Mouse (Mus musculus): ENCODE data around the gene Ankrd33b. TPM values are rescaled to one million over a fixed set of nuclear protein-coding genes. Genes with fewer than 3 reads are reported as not detected.

The Ankrd33b gene
- polyA plus RNA-seq, 1 experiment = 4.0 TPM

- TF ChIP-seq CTCF (IDR thresholded peaks at IDR 0.05; ENCODE audit: borderline replicate concordance, insufficient read depth, low read depth, low read length) (no peak), POLR2A (IDR thresholded peaks at IDR 0.05; ENCODE audit: borderline replicate concordance, insufficient read depth, low read length) (no peak)
- 53% methylated on average over 14 of the region's 14 CpGs for WGBS
- Histone ChIP-seq H3K4me3 (replicated peaks; ENCODE audit: insufficient read depth, low read depth, low read length) (no peak overlapping the region), H3K27me3 (ENCODE audit: control insufficient read depth, insufficient read depth, low read length) (no peaks in the 10 kb centered on the region), H3K4me1 (ENCODE audit: control insufficient read depth, insufficient read depth, low read length) (no peaks in the 10 kb centered on the region), H3K27ac (ENCODE audit: insufficient read depth, low read length) (no peak overlapping the region)
- no peak for DNase-seq
Observed at GRCm38 (mm10) chr15:31337192-31337741, 30.3 kb downstream of the Ankrd33b start.

- H3K27ac ChIP-seq (ENCODE audit: insufficient read depth, low read length) = no peak overlapping the region
- DNase-seq = no peak
- WGBS = 71% methylated on average over 4 of the region's 4 CpGs
- no peaks in the 10 kb centered on the region for H3K4me1 ChIP-seq (ENCODE audit: control insufficient read depth, insufficient read depth, low read length)
- TF ChIP-seq POLR2A (IDR thresholded peaks at IDR 0.05; ENCODE audit: borderline replicate concordance, insufficient read depth, low read length) = no peak
- TF ChIP-seq CTCF (IDR thresholded peaks at IDR 0.05; ENCODE audit: borderline replicate concordance, insufficient read depth, low read depth, low read length) = no peak
- H3K27me3 ChIP-seq (ENCODE audit: control insufficient read depth, insufficient read depth, low read length) = no peaks in the 10 kb centered on the region
- H3K4me3 ChIP-seq (replicated peaks; ENCODE audit: insufficient read depth, low read depth, low read length) = no peak overlapping the region
Observed at GRCm38 (mm10) chr15:31336685-31337084, 30.8 kb downstream of the Ankrd33b start.

DNA sequence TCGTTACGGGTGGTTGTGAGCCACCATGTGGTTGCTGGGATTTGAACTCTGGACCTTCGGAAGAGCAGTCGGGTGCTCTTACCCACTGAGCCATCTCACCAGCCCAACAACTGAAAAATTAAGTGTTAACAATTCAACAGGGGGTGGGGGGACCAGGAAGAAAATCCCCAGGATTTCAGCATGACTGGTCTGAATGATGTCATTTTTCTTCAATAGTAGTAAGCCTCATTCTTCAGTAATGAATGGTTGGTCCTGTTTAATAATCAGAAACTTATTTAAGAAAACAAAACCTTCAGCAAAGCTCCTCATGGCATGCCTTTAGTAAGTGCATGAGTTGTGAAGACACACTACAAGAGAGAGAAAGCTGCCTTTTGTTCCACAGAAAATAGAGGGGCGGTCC, 32.7 kb downstream of the Ankrd33b start:
- TF ChIP-seq CTCF (IDR thresholded peaks at IDR 0.05; ENCODE audit: borderline replicate concordance, insufficient read depth, low read depth, low read length) (no peak), POLR2A (IDR thresholded peaks at IDR 0.05; ENCODE audit: borderline replicate concordance, insufficient read depth, low read length) (no peak)
- no peak overlapping the region for H3K27ac ChIP-seq (ENCODE audit: insufficient read depth, low read length)
- no peak overlapping the region for H3K4me3 ChIP-seq (replicated peaks; ENCODE audit: insufficient read depth, low read depth, low read length)
- H3K27me3 ChIP-seq (ENCODE audit: control insufficient read depth, insufficient read depth, low read length) = no peaks in the 10 kb centered on the region
- no peak for DNase-seq
- WGBS = 95% methylated on average over 5 of the region's 5 CpGs
- H3K4me1 ChIP-seq (ENCODE audit: control insufficient read depth, insufficient read depth, low read length) = no peaks in the 10 kb centered on the region

GRCm38 (mm10) chr15:31332541-31333163, 34.9 kb downstream of the Ankrd33b start:
- TF ChIP-seq CTCF (IDR thresholded peaks at IDR 0.05; ENCODE audit: borderline replicate concordance, insufficient read depth, low read depth, low read length) (no peak), POLR2A (IDR thresholded peaks at IDR 0.05; ENCODE audit: borderline replicate concordance, insufficient read depth, low read length) (no peak)
- no peaks in the 10 kb centered on the region for H3K27me3 ChIP-seq (ENCODE audit: control insufficient read depth, insufficient read depth, low read length)
- 89% methylated on average over 7 of the region's 7 CpGs for WGBS
- H3K4me1 ChIP-seq (ENCODE audit: control insufficient read depth, insufficient read depth, low read length) = no peaks in the 10 kb centered on the region
- H3K27ac ChIP-seq (ENCODE audit: insufficient read depth, low read length) = no peak overlapping the region
- DNase-seq = no peak
- no peak overlapping the region for H3K4me3 ChIP-seq (replicated peaks; ENCODE audit: insufficient read depth, low read depth, low read length)

GRCm38 (mm10) chr15:31331742-31332141, 35.8 kb downstream of the Ankrd33b start:
- no peak overlapping the region for H3K4me3 ChIP-seq (replicated peaks; ENCODE audit: insufficient read depth, low read depth, low read length)
- DNase-seq = no peak
- WGBS = 68% methylated on average over 4 of the region's 4 CpGs
- no peak overlapping the region for H3K27ac ChIP-seq (ENCODE audit: insufficient read depth, low read length)
- no peaks in the 10 kb centered on the region for H3K4me1 ChIP-seq (ENCODE audit: control insufficient read depth, insufficient read depth, low read length)
- H3K27me3 ChIP-seq (ENCODE audit: control insufficient read depth, insufficient read depth, low read length) = no peaks in the 10 kb centered on the region
- TF ChIP-seq POLR2A (IDR thresholded peaks at IDR 0.05; ENCODE audit: borderline replicate concordance, insufficient read depth, low read length) (no peak), CTCF (IDR thresholded peaks at IDR 0.05; ENCODE audit: borderline replicate concordance, insufficient read depth, low read depth, low read length) (no peak)

DNA sequence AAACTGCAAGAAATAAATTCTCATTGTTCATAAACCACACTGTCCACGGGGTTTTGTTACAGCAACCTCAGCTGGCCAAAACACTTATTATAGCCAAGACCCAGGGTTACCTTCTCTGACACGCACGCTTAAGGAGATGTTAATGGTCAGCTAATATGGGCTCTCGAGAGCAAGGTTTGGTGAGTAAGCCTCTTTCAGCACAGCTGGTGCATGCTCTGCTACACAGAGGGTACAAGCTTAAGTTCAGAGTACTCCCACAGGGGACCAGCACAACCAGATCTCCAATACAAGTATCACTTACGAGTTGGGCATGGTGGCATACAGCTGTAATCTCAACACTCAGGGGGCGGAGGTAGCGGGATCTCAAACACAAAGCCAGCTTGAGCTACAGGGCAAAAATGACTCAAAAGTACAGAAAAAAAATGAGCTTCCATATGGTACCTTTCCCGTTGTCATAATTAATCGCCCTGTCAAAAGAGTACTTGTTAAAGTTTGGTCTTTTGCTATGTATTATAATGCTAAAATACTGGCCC, 39.4 kb downstream of the Ankrd33b start:
- no peak overlapping the region for H3K27ac ChIP-seq (ENCODE audit: insufficient read depth, low read length)
- no peaks in the 10 kb centered on the region for H3K4me1 ChIP-seq (ENCODE audit: control insufficient read depth, insufficient read depth, low read length)
- no peak overlapping the region for H3K4me3 ChIP-seq (replicated peaks; ENCODE audit: insufficient read depth, low read depth, low read length)
- DNase-seq = no peak
- no peaks in the 10 kb centered on the region for H3K27me3 ChIP-seq (ENCODE audit: control insufficient read depth, insufficient read depth, low read length)
- TF ChIP-seq POLR2A (IDR thresholded peaks at IDR 0.05; ENCODE audit: borderline replicate concordance, insufficient read depth, low read length) (no peak), CTCF (IDR thresholded peaks at IDR 0.05; ENCODE audit: borderline replicate concordance, insufficient read depth, low read depth, low read length) (no peak)
- 80% methylated on average over 9 of the region's 9 CpGs for WGBS

GRCm38 (mm10) chr15:31325660-31326354, 41.7 kb downstream of the Ankrd33b start:
- TF ChIP-seq CTCF (IDR thresholded peaks at IDR 0.05; ENCODE audit: borderline replicate concordance, insufficient read depth, low read depth, low read length) (no peak), POLR2A (IDR thresholded peaks at IDR 0.05; ENCODE audit: borderline replicate concordance, insufficient read depth, low read length) (no peak)

More at GRCm38 (mm10) chr15:31325660-31326354, 41.7 kb downstream of the Ankrd33b start:
- Histone ChIP-seq H3K27me3 (ENCODE audit: control insufficient read depth, insufficient read depth, low read length) (no peaks in the 10 kb centered on the region), H3K4me1 (ENCODE audit: control insufficient read depth, insufficient read depth, low read length) (no peaks in the 10 kb centered on the region), H3K27ac (ENCODE audit: insufficient read depth, low read length) (no peak overlapping the region), H3K4me3 (replicated peaks; ENCODE audit: insufficient read depth, low read depth, low read length) (no peak overlapping the region)
- no peak for DNase-seq
- WGBS = 91% methylated on average over 12 of the region's 12 CpGs

All from cerebellum, adult 2 months (tissue).